Mouse (Mus musculus): ENCODE results near the gene Tnnc2. TPM values are rescaled to one million over a fixed set of nuclear protein-coding genes. Genes with fewer than 3 reads are reported as not detected.

Tnnc2 gene
- polyA plus RNA-seq, 1 experiment from 2014 or later = 6.5 TPM

- Histone ChIP-seq H3K27ac (ENCODE audit: low read depth) (no peak overlapping the region), H3K4me3 (ENCODE audit: low read depth, low read length) (no peak overlapping the region)
Observed at GRCm38 (mm10) chr2:164735446-164735845, 44.3 kb downstream of the Tnnc2 start.

GRCm38 (mm10) chr2:164734839-164735238, 44.9 kb downstream of the Tnnc2 start:
- H3K9ac ChIP-seq (replicated peaks) = no peak overlapping the region
- no peaks in the 10 kb centered on the region for H3K9me3 ChIP-seq (ENCODE audit: low read length)
- TF ChIP-seq EP300 (IDR thresholded peaks at IDR 0.05; ENCODE audit: low read depth) (no peak), CTCF (IDR thresholded peaks at IDR 0.05; ENCODE audit: low read depth) (no peak)
- no peak for DNase-seq
- no peaks in the 10 kb centered on the region for H3K36me3 ChIP-seq (replicated peaks; ENCODE audit: insufficient read depth, low read length)
- no peak overlapping the region for H3K4me3 ChIP-seq (ENCODE audit: low read depth, low read length)
- ATAC-seq = no peak
- no peaks in the 10 kb centered on the region for H3K27me3 ChIP-seq (ENCODE audit: insufficient read depth, low read length)
- no peak overlapping the region for H3K4me2 ChIP-seq (ENCODE audit: low read depth, low read length)
- H3K4me1 ChIP-seq (ENCODE audit: insufficient read depth) = no peaks in the 10 kb centered on the region
- WGBS (ENCODE audit: insufficient replicate concordance) = 65% methylated on average over 5 of the region's 5 CpGs
- H3K27ac ChIP-seq (ENCODE audit: low read depth) = no peak overlapping the region

More at GRCm38 (mm10) chr2:164735446-164735845, 44.3 kb downstream of the Tnnc2 start:
- no peaks in the 10 kb centered on the region for H3K36me3 ChIP-seq (replicated peaks; ENCODE audit: insufficient read depth, low read length)
- no peak overlapping the region for H3K9ac ChIP-seq (replicated peaks)
- DNase-seq (no peak), ATAC-seq (no peak)
- no peaks in the 10 kb centered on the region for H3K27me3 ChIP-seq (ENCODE audit: insufficient read depth, low read length)
- no peaks in the 10 kb centered on the region for H3K4me1 ChIP-seq (ENCODE audit: insufficient read depth)
- H3K9me3 ChIP-seq (ENCODE audit: low read length) = no peaks in the 10 kb centered on the region
- WGBS (ENCODE audit: insufficient replicate concordance) = 82% methylated on average over 5 of the region's 5 CpGs
- H3K4me2 ChIP-seq (ENCODE audit: low read depth, low read length) = no peak overlapping the region
- TF ChIP-seq EP300 (IDR thresholded peaks at IDR 0.05; ENCODE audit: low read depth) = no peak
- TF ChIP-seq CTCF (IDR thresholded peaks at IDR 0.05; ENCODE audit: low read depth) = no peak

- ATAC-seq (no peak), DNase-seq (no peak)
- WGBS (ENCODE audit: insufficient replicate concordance) = 52% methylated on average over 2 of the region's 2 CpGs
- Histone ChIP-seq H3K36me3 (replicated peaks; ENCODE audit: insufficient read depth, low read length) (no peaks in the 10 kb centered on the region), H3K27me3 (ENCODE audit: insufficient read depth, low read length) (no peaks in the 10 kb centered on the region), H3K9ac (replicated peaks) (no peak overlapping the region), H3K4me1 (ENCODE audit: insufficient read depth) (no peaks in the 10 kb centered on the region), H3K27ac (ENCODE audit: low read depth) (no peak overlapping the region), H3K4me2 (ENCODE audit: low read depth, low read length) (no peak overlapping the region), H3K4me3 (ENCODE audit: low read depth, low read length) (no peak overlapping the region), H3K9me3 (ENCODE audit: low read length) (no peaks in the 10 kb centered on the region)
- TF ChIP-seq EP300 (IDR thresholded peaks at IDR 0.05; ENCODE audit: low read depth) (no peak), CTCF (IDR thresholded peaks at IDR 0.05; ENCODE audit: low read depth) (no peak)
Observed at GRCm38 (mm10) chr2:164733259-164733658, 46.5 kb downstream of the Tnnc2 start.

- ATAC-seq (no peak), DNase-seq (no peak)
- Histone ChIP-seq H3K36me3 (replicated peaks; ENCODE audit: insufficient read depth, low read length) (no peaks in the 10 kb centered on the region), H3K4me2 (ENCODE audit: low read depth, low read length) (no peak overlapping the region), H3K27ac (ENCODE audit: low read depth) (no peak overlapping the region), H3K9ac (replicated peaks) (no peak overlapping the region), H3K4me1 (ENCODE audit: insufficient read depth) (no peaks in the 10 kb centered on the region), H3K9me3 (ENCODE audit: low read length) (no peaks in the 10 kb centered on the region), H3K4me3 (ENCODE audit: low read depth, low read length) (no peak overlapping the region), H3K27me3 (ENCODE audit: insufficient read depth, low read length) (no peaks in the 10 kb centered on the region)
- 67% methylated on average over 5 of the region's 5 CpGs for WGBS (ENCODE audit: insufficient replicate concordance)
- TF ChIP-seq CTCF (IDR thresholded peaks at IDR 0.05; ENCODE audit: low read depth) = no peak
Observed at GRCm38 (mm10) chr2:164731719-164732118, 48.0 kb downstream of the Tnnc2 start.

Other genes starting within 250 kb of the Tnnc2 start
- 3.0 and 3.3 TPM in 2 replicates for gene Wfdc2, start 217.6 kb downstream of the Tnnc2 start, polyA plus RNA-seq (2015; fragmentation: Nextera tagmentation; extraction: Ambion mirVana)
- gene Spint3, start 206.5 kb downstream of the Tnnc2 start, polyA plus RNA-seq (2015; fragmentation: Nextera tagmentation; extraction: Ambion mirVana) = not detected in 2 replicates
- gene Wfdc6a, start 194.5 kb downstream of the Tnnc2 start, polyA plus RNA-seq (2015; fragmentation: Nextera tagmentation; extraction: Ambion mirVana) = not detected in 2 replicates
- gene Eppin, start 186.4 kb downstream of the Tnnc2 start, polyA plus RNA-seq (2015; fragmentation: Nextera tagmentation; extraction: Ambion mirVana) = not detected in 2 replicates
- gene Wfdc6b, start 166.4 kb downstream of the Tnnc2 start, polyA plus RNA-seq (2015; fragmentation: Nextera tagmentation; extraction: Ambion mirVana) = not detected in 2 replicates
- not detected in 2 replicates for gene Wfdc8, start 166.3 kb downstream of the Tnnc2 start, polyA plus RNA-seq (2015; fragmentation: Nextera tagmentation; extraction: Ambion mirVana)
- not detected in 2 replicates for gene Wfdc16, start 141.2 kb downstream of the Tnnc2 start, polyA plus RNA-seq (2015; fragmentation: Nextera tagmentation; extraction: Ambion mirVana)
- gene Wfdc10, start 123.9 kb downstream of the Tnnc2 start, polyA plus RNA-seq (2015; fragmentation: Nextera tagmentation; extraction: Ambion mirVana) = not detected in 2 replicates
- gene Wfdc9, start 123.4 kb downstream of the Tnnc2 start, polyA plus RNA-seq (2015; fragmentation: Nextera tagmentation; extraction: Ambion mirVana) = not detected in 2 replicates
- gene Wfdc11, start 105.9 kb downstream of the Tnnc2 start, polyA plus RNA-seq (2015; fragmentation: Nextera tagmentation; extraction: Ambion mirVana) = not detected in 2 replicates
- not detected in 2 replicates for gene Wfdc13, start 94.9 kb downstream of the Tnnc2 start, polyA plus RNA-seq (2015; fragmentation: Nextera tagmentation; extraction: Ambion mirVana)
- not detected in 2 replicates for gene Spint4, start 81.5 kb downstream of the Tnnc2 start, polyA plus RNA-seq (2015; fragmentation: Nextera tagmentation; extraction: Ambion mirVana)
- gene Spint5, start 64.7 kb downstream of the Tnnc2 start, polyA plus RNA-seq (2015; fragmentation: Nextera tagmentation; extraction: Ambion mirVana) = not detected in 2 replicates
- gene Wfdc3, start 34.0 kb downstream of the Tnnc2 start, polyA plus RNA-seq (2015; fragmentation: Nextera tagmentation; extraction: Ambion mirVana) = 2.0 and 2.5 TPM in 2 replicates
- 33.7 and 34.2 TPM in 2 replicates for gene Dnttip1, start 34.0 kb downstream of the Tnnc2 start, polyA plus RNA-seq (2015; fragmentation: Nextera tagmentation; extraction: Ambion mirVana)
- gene Ube2c, start 10.1 kb downstream of the Tnnc2 start, polyA plus RNA-seq (2015; fragmentation: Nextera tagmentation; extraction: Ambion mirVana) = 243 and 277 TPM in 2 replicates
- gene Snx21, start 5.9 kb upstream of the Tnnc2 start, polyA plus RNA-seq (2015; fragmentation: Nextera tagmentation; extraction: Ambion mirVana) = 6.1 and 7.4 TPM in 2 replicates
- gene Acot8, start 24.9 kb upstream of the Tnnc2 start, polyA plus RNA-seq (2015; fragmentation: Nextera tagmentation; extraction: Ambion mirVana) = 23.1 and 25.0 TPM in 2 replicates
- gene Zswim3, start 25.1 kb upstream of the Tnnc2 start, polyA plus RNA-seq (2015; fragmentation: Nextera tagmentation; extraction: Ambion mirVana) = 2.0 and 2.2 TPM in 2 replicates
- gene Zswim1, start 42.7 kb upstream of the Tnnc2 start, polyA plus RNA-seq (2015; fragmentation: Nextera tagmentation; extraction: Ambion mirVana) = 3.1 TPM in 2 replicates
- gene Spata25, start 48.6 kb upstream of the Tnnc2 start, polyA plus RNA-seq (2015; fragmentation: Nextera tagmentation; extraction: Ambion mirVana) = not detected in 2 replicates
- 101 and 109 TPM in 2 replicates for gene Ctsa, start 52.9 kb upstream of the Tnnc2 start, polyA plus RNA-seq (2015; fragmentation: Nextera tagmentation; extraction: Ambion mirVana)
- 2.5 and 3.1 TPM in 2 replicates for gene Neurl2, start 53.5 kb upstream of the Tnnc2 start, polyA plus RNA-seq (2015; fragmentation: Nextera tagmentation; extraction: Ambion mirVana)
- 33.4 and 35.3 TPM in 2 replicates for gene Pltp, start 77.7 kb upstream of the Tnnc2 start, polyA plus RNA-seq (2015; fragmentation: Nextera tagmentation; extraction: Ambion mirVana)
- gene Pcif1, start 99.3 kb upstream of the Tnnc2 start, polyA plus RNA-seq (2015; fragmentation: Nextera tagmentation; extraction: Ambion mirVana) = 38.4 and 38.6 TPM in 2 replicates
- 2.1 and 2.5 TPM in 2 replicates for gene Zfp335, start 131.8 kb upstream of the Tnnc2 start, polyA plus RNA-seq (2015; fragmentation: Nextera tagmentation; extraction: Ambion mirVana)
- 15.8 and 17.2 TPM in 2 replicates for gene Mmp9, start 160.8 kb upstream of the Tnnc2 start, polyA plus RNA-seq (2015; fragmentation: Nextera tagmentation; extraction: Ambion mirVana)
- gene Slc12a5, start 180.8 kb upstream of the Tnnc2 start, polyA plus RNA-seq (2015; fragmentation: Nextera tagmentation; extraction: Ambion mirVana) = 0.39 and 0.60 TPM in 2 replicates